Mouse (Mus musculus) testis, adult 2 months (tissue): ENCODE results near the gene Sh3kbp1. TPM values are rescaled to one million over a fixed set of nuclear protein-coding genes. Genes with fewer than 3 reads are reported as not detected.

ENCODE experiments used
- H3K27ac ChIP-seq: fragments of 200-500 bp; 2 replicates; pipeline ENCODE4 v1.5.1; 2012; ENCODE audit warnings: low read depth, low read length; ENCODE audit not compliant: control insufficient read depth, insufficient read depth
- H3K27me3 ChIP-seq: fragments of 200-500 bp; 2 replicates; pipeline ENCODE4 v1.6.1; 2012; ENCODE audit warnings: mild to moderate bottlenecking, low read length, moderate library complexity; ENCODE audit not compliant: control insufficient read depth, insufficient read depth
- H3K36me3 ChIP-seq: fragments of 200-500 bp; 2 replicates; pipeline ENCODE4 v1.6.1; 2012; ENCODE audit warnings: mild to moderate bottlenecking, low read length; ENCODE audit not compliant: control insufficient read depth, insufficient read depth
- H3K4me1 ChIP-seq: fragments of 200-500 bp; 2 replicates; pipeline ENCODE4 v1.6.1; 2012; ENCODE audit warnings: low read length; ENCODE audit not compliant: control insufficient read depth, insufficient read depth
- H3K4me3 ChIP-seq: fragments of 200-500 bp; 2 replicates; pipeline ENCODE4 v1.5.1; 2012; ENCODE audit warnings: low read depth, mild to moderate bottlenecking, low read length, moderate library complexity, mixed read lengths; ENCODE audit not compliant: control insufficient read depth
- CTCF ChIP-seq: fragments of 200-500 bp; IDR thresholded peaks from 2 replicates; pipeline ENCODE4 v1.5.1; 2012; ENCODE audit warnings: low read depth, mild to moderate bottlenecking, inconsistent platforms, low read length, moderate library complexity; ENCODE audit not compliant: control insufficient read depth, insufficient read depth, insufficient replicate concordance
- POLR2A ChIP-seq: fragments of 200-500 bp; IDR thresholded peaks from 2 replicates; pipeline ENCODE4 v1.6.1; 2012; ENCODE audit warnings: low read depth, mild to moderate bottlenecking, inconsistent platforms, low read length, moderate library complexity; ENCODE audit not compliant: control insufficient read depth
- polyA plus RNA-seq: library from polyadenylated mRNA; depleted of rRNA; stranded (reverse); fragments of >200 nt; gene quantifications from 2 replicates; pipeline ENCODE4 v1.2.3, GENCODE M21; 2012

The Sh3kbp1 gene
- polyA plus RNA-seq, 1 experiment = 74.8 TPM

DNA sequence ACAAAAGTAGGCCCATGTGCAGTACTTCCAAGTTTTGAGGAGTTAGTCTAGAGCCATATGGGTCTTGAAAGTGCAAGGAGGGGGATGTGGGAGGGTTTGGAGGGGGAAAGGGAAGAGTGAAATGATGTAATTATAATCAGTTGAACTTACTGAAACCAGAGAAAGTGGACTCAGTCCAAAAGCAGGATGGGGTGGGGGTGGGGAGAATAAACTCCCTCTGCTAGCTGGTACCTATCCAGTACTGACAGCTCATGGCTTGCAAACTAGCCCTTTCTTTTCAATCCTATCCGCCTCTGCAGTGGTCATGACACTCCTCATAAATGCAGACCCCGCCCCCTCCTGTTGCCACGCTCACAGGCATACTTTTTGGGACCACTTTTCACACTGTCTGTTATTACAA lies 283.5 kb downstream of the Sh3kbp1 start:
- Histone ChIP-seq H3K27me3 (no peaks in the 10 kb centered on the region), H3K4me1 (no peaks in the 10 kb centered on the region), H3K27ac (no peak overlapping the region), H3K4me3 (no peak overlapping the region), H3K36me3 (no peaks in the 10 kb centered on the region)
- TF ChIP-seq POLR2A = no peak
- no peak for TF ChIP-seq CTCF

DNA sequence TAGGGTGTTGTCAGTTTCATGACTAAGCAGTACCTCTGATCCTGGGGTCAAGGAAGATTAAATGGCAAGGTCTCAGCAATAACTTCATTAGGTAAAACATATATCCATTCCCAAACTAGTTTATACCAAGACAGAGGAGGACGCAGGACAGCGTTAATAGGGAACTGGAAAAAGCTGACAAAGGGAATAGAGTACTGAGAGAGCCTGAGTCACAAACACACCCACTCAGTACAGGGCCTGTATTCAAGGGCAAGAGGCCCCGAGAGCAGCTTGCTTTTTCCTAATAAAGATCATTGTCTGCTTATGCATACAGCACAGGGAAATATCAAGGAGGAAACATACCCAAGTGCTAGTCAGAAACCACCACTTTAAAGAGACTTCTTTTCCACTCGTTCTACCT lies 284.5 kb downstream of the Sh3kbp1 start:
- Histone ChIP-seq H3K27me3 (no peaks in the 10 kb centered on the region), H3K36me3 (no peaks in the 10 kb centered on the region), H3K4me1 (no peaks in the 10 kb centered on the region), H3K27ac (no peak overlapping the region), H3K4me3 (no peak overlapping the region)
- no peak for TF ChIP-seq CTCF
- TF ChIP-seq POLR2A = no peak

DNA sequence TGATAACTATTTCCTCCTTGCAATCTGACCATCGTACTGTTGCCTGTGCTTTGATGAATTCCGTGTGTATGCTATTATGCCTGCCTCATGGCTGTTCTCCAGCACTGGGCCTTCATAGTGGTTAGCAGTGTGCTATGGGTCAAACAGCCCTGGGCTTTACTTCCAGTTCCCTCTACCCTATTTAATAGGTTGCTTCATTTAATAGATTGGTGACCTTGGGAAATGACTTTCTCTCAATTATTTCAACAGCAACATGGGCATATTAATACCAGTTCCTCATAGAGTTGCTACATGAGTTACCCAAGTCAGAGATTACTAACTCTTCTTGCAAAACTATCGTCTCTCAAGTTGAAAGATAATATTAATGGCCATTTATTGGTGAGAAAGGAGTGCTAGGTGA lies 285.0 kb downstream of the Sh3kbp1 start:
- Histone ChIP-seq H3K27me3 (no peaks in the 10 kb centered on the region), H3K4me3 (no peak overlapping the region), H3K36me3 (no peaks in the 10 kb centered on the region), H3K27ac (no peak overlapping the region), H3K4me1 (no peaks in the 10 kb centered on the region)
- TF ChIP-seq POLR2A (no peak), CTCF (no peak)

DNA sequence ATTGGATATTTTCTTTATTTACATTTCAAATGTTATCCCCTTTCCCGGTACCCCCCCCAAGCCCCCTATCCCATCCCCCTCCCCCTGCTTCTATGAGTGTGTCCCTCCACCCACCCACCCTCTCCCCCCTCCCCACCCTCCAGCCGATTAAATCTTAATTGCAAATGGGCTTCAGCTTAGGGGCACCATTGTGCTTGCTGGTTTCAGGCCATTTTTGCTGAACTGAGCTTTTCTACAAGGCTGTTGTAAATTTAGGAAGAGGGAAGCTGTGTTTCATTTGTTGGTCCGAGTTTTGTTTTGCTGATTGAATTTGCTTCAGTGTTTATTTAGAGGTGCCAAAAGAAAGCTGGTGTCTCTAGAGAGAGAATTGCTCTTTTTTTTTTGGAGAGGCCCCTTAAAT lies 286.4 kb downstream of the Sh3kbp1 start:
- Histone ChIP-seq H3K27ac (no peak overlapping the region), H3K36me3 (no peaks in the 10 kb centered on the region), H3K4me3 (no peak overlapping the region), H3K4me1 (no peaks in the 10 kb centered on the region), H3K27me3 (no peaks in the 10 kb centered on the region)
- no peak for TF ChIP-seq POLR2A
- TF ChIP-seq CTCF = no peak

DNA sequence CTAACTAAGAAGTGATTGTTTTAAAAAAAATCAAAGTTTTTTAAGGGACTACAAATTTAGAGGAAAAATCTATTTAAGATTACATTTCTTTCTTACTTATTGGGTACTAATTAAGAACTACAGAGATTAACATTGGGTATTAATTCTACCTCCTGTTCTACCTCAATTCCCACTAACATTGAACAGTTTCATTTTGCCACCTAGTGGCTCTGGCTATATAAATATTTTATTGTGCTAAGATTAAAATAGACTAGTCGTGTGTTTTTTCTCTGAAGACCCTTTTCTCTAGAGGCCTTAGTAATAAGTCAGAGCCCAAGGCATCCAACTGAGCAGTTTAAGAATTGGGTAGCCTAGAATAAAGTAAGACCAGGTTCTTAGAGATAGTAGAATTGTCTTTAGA lies 288.1 kb downstream of the Sh3kbp1 start:
- Histone ChIP-seq H3K27me3 (no peaks in the 10 kb centered on the region), H3K27ac (no peak overlapping the region), H3K4me3 (no peak overlapping the region), H3K36me3 (no peaks in the 10 kb centered on the region), H3K4me1 (no peaks in the 10 kb centered on the region)
- TF ChIP-seq POLR2A (no peak), CTCF (no peak)

DNA sequence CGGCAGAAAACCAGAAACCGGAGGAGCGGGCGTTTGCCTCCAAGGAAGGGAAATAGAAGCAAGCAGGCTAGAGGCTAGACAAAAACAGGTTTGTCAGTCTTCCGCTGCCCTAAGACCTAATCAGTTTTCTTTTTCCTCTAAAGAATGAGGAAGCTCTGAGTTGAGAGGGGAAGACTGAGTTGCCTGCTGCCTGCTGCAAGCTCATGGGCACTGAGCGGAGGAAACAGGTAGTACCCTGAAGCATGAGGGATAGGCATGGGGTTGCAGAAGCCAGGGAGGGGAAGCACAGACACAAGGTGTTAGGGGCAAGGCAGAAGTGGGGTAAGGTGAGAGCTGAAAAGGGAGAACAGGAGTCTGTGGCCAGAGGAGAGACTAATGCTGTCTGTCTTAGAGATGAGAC lies 297.7 kb downstream of the Sh3kbp1 start:
- no peaks in the 10 kb centered on the region for H3K36me3 ChIP-seq
- no peaks in the 10 kb centered on the region for H3K4me1 ChIP-seq
- no peak overlapping the region for H3K4me3 ChIP-seq
- TF ChIP-seq CTCF (no peak), POLR2A (no peak)
- no peaks in the 10 kb centered on the region for H3K27me3 ChIP-seq
- no peak overlapping the region for H3K27ac ChIP-seq

DNA sequence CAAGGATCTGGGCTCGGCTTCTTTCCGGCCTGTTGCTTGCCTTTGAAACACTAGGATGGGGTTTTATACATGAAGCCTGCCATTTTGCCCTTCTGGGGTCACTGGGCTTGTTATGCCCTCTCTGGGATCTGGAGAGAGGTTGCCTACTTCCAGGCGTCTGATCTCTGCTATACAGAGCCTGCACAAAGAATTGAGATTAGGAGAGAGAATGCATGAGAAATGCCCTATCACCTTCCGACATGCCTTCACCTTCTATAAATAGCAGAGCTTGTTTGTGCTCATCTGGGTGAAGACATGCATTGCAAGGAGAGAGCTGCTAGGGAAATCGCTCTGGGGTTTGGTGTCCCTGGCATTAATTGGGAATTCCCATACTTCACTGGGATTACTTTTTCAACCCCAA lies 301.1 kb downstream of the Sh3kbp1 start:
- H3K4me3 ChIP-seq = no peak overlapping the region
- no peaks in the 10 kb centered on the region for H3K4me1 ChIP-seq
- no peaks in the 10 kb centered on the region for H3K36me3 ChIP-seq
- no peaks in the 10 kb centered on the region for H3K27me3 ChIP-seq
- no peak overlapping the region for H3K27ac ChIP-seq
- TF ChIP-seq CTCF (no peak), POLR2A (no peak)

DNA sequence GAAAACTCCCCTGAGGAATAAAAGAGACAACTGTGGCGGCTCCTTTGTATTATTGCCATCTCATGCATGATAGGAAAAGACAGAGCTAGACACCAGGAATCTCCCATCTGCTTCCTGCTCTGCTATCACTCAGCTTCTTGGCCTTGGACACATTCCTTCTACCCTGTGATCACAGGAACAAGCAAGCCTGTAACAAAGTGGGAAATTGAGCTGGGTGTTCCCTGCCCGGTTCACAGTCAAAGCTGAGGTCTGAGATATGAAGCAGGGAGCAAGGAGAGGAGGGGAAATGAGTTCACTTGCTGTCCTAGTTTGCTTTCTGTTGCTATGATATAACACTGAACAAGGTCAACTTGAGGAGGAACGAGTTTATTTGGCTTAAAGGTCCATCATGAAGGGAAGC lies 301.8 kb downstream of the Sh3kbp1 start:
- TF ChIP-seq CTCF (no peak), POLR2A (no peak)
- H3K4me3 ChIP-seq = no peak overlapping the region
- H3K27me3 ChIP-seq = no peaks in the 10 kb centered on the region
- H3K4me1 ChIP-seq = no peaks in the 10 kb centered on the region
- H3K27ac ChIP-seq = no peak overlapping the region
- no peaks in the 10 kb centered on the region for H3K36me3 ChIP-seq
